Mouse (Mus musculus): ENCODE results near the gene Krt8. TPM values are rescaled to one million over a fixed set of nuclear protein-coding genes. Genes with fewer than 3 reads are reported as not detected.

Krt8 gene
- polyA plus RNA-seq, 1 experiment: 9.3 TPM

- no peak overlapping the region for H3K4me3 ChIP-seq (ENCODE audit: control insufficient read depth, low read depth, low read length)
- H3K36me3 ChIP-seq (ENCODE audit: control insufficient read depth, insufficient read depth, low read length): no peaks in the 10 kb centered on the region
- no peak for TF ChIP-seq POLR2A (IDR thresholded peaks at IDR 0.05; ENCODE audit: control insufficient read depth, low read depth, low read length)
- TF ChIP-seq CTCF (IDR thresholded peaks at IDR 0.05; ENCODE audit: control insufficient read depth, insufficient read depth, insufficient replicate concordance, low read depth, low read length): no peak
- no peak overlapping the region for H3K27ac ChIP-seq (ENCODE audit: control insufficient read depth, insufficient read depth, low read depth, low read length)
- no peaks in the 10 kb centered on the region for H3K27me3 ChIP-seq (ENCODE audit: control insufficient read depth, insufficient read depth, low read length)
- H3K4me1 ChIP-seq (ENCODE audit: control insufficient read depth, insufficient read depth, low read length): peaks cover 18% of the 10 kb centered on the region
Observed at GRCm38 (mm10) chr15:101974083-101974845, 30.0 kb downstream of the Krt8 start.

DNA sequence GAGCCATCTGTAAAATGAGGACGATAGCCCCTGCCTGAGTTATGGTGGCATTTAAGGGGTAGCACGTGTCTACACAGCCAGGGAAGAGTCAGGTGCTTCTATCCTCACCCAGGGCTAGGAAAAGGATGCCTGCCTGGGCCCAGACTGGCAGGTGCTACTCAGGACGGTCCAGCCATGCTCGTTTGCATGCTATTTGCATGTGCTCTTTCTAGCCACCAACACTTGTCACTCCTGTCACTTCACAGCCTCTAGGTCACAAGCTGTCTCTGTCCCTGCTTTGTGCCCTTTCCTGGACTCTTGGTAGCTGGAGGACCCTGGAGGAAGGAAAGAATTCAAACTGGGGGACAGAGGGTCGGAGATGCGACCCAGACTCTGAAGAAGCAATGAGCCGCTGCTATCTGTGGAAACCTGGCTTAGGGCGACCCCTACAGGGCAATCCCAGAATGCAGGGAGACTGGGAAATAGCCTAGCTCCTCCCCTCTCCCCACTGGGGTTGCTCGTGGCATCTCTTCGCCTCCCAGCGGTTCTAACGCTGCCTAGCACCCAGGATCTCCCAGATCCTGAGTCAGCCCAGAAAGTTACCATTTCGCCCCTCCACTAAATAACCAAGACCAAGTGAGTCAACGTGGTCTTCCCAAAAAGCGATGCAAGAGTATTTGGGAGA lies 30.7 kb downstream of the Krt8 start:
- Histone ChIP-seq H3K27me3 (ENCODE audit: control insufficient read depth, insufficient read depth, low read length) (no peaks in the 10 kb centered on the region), H3K4me1 (ENCODE audit: control insufficient read depth, insufficient read depth, low read length) (peaks cover 18% of the 10 kb centered on the region)

DNA sequence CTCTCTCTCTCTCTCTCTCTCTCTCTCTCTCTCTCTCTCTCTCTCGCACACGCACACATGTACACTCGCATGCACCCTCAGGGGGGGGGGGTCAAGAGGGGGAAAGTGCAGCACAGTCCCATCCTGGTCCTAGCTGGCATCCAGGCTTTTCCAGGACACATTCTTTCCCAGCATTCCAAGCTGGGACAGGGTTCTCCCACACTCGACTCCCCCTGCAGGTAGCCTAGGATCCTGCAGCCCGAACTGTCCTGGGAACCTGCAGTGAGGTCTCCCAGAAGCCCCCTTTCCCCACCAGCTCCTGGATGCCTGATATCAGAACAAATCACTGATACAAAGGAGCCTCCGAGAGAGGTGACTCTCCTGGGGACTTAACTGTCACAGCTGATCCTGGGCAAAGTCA lies 33.7 kb downstream of the Krt8 start:
- no peak overlapping the region for H3K27ac ChIP-seq (ENCODE audit: control insufficient read depth, insufficient read depth, low read depth, low read length)
- TF ChIP-seq CTCF (IDR thresholded peaks at IDR 0.05; ENCODE audit: control insufficient read depth, insufficient read depth, insufficient replicate concordance, low read depth, low read length): peak; percentile 74
- TF ChIP-seq POLR2A (IDR thresholded peaks at IDR 0.05; ENCODE audit: control insufficient read depth, low read depth, low read length): no peak
- no peak overlapping the region for H3K4me3 ChIP-seq (ENCODE audit: control insufficient read depth, low read depth, low read length)
- H3K27me3 ChIP-seq (ENCODE audit: control insufficient read depth, insufficient read depth, low read length): no peaks in the 10 kb centered on the region
- H3K36me3 ChIP-seq (ENCODE audit: control insufficient read depth, insufficient read depth, low read length): no peaks in the 10 kb centered on the region
- peaks cover 5% of the 10 kb centered on the region; the same call in 1 of the 2 replicates for H3K4me1 ChIP-seq (ENCODE audit: control insufficient read depth, insufficient read depth, low read length)

More for the DNA sequence above, 30.7 kb downstream of the Krt8 start:
- TF ChIP-seq CTCF (IDR thresholded peaks at IDR 0.05; ENCODE audit: control insufficient read depth, insufficient read depth, insufficient replicate concordance, low read depth, low read length) (peak; percentile 96), POLR2A (IDR thresholded peaks at IDR 0.05; ENCODE audit: control insufficient read depth, low read depth, low read length) (no peak)
- H3K36me3 ChIP-seq (ENCODE audit: control insufficient read depth, insufficient read depth, low read length): no peaks in the 10 kb centered on the region
- no peak overlapping the region for H3K4me3 ChIP-seq (ENCODE audit: control insufficient read depth, low read depth, low read length)
- no peak overlapping the region for H3K27ac ChIP-seq (ENCODE audit: control insufficient read depth, insufficient read depth, low read depth, low read length)

- no peaks in the 10 kb centered on the region for H3K27me3 ChIP-seq (ENCODE audit: control insufficient read depth, insufficient read depth, low read length)
- no peak overlapping the region for H3K27ac ChIP-seq (ENCODE audit: control insufficient read depth, insufficient read depth, low read depth, low read length)
- no peaks in the 10 kb centered on the region for H3K36me3 ChIP-seq (ENCODE audit: control insufficient read depth, insufficient read depth, low read length)
- TF ChIP-seq CTCF (IDR thresholded peaks at IDR 0.05; ENCODE audit: control insufficient read depth, insufficient read depth, insufficient replicate concordance, low read depth, low read length) (no peak), POLR2A (IDR thresholded peaks at IDR 0.05; ENCODE audit: control insufficient read depth, low read depth, low read length) (no peak)
- H3K4me1 ChIP-seq (ENCODE audit: control insufficient read depth, insufficient read depth, low read length): no peaks in the 10 kb centered on the region
- no peak overlapping the region for H3K4me3 ChIP-seq (ENCODE audit: control insufficient read depth, low read depth, low read length)
Observed at GRCm38 (mm10) chr15:101966808-101967207, 37.5 kb downstream of the Krt8 start.

DNA sequence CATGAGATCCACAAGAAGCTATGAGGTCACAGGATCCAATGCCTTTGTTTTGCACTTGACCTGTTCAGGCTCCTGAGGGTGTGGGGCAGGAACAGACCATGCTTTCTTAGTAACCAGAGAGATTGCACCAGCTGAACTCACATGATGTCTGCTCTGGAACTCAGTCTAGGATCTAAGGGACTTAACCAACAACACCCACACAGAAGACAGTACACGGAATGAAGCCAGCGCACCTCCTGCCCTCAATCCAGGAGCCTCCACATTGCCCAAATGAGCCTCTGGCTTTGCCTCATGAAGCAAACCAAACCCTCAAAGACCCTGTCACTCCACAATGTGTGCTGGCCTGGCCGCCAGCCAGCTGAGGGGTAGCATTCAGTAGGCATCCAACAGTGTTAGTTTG lies 45.4 kb downstream of the Krt8 start:
- TF ChIP-seq POLR2A (IDR thresholded peaks at IDR 0.05; ENCODE audit: control insufficient read depth, low read depth, low read length) (no peak), CTCF (IDR thresholded peaks at IDR 0.05; ENCODE audit: control insufficient read depth, insufficient read depth, insufficient replicate concordance, low read depth, low read length) (no peak)
- Histone ChIP-seq H3K27me3 (ENCODE audit: control insufficient read depth, insufficient read depth, low read length) (no peaks in the 10 kb centered on the region), H3K4me1 (ENCODE audit: control insufficient read depth, insufficient read depth, low read length) (no peaks in the 10 kb centered on the region), H3K4me3 (ENCODE audit: control insufficient read depth, low read depth, low read length) (no peak overlapping the region), H3K27ac (ENCODE audit: control insufficient read depth, insufficient read depth, low read depth, low read length) (no peak overlapping the region), H3K36me3 (ENCODE audit: control insufficient read depth, insufficient read depth, low read length) (no peaks in the 10 kb centered on the region)

GRCm38 (mm10) chr15:101954187-101954586 lies 50.1 kb downstream of the Krt8 start, which contains the start of gene Krt78:
Gene Krt78 (minus strand): TSS chr15:101954287.
- Histone ChIP-seq H3K4me1 (ENCODE audit: control insufficient read depth, insufficient read depth, low read length) (no peaks in the 10 kb centered on the region), H3K36me3 (ENCODE audit: control insufficient read depth, insufficient read depth, low read length) (no peaks in the 10 kb centered on the region), H3K27ac (ENCODE audit: control insufficient read depth, insufficient read depth, low read depth, low read length) (no peak within 1 kb of the TSS), H3K27me3 (ENCODE audit: control insufficient read depth, insufficient read depth, low read length) (no peaks in the 10 kb centered on the region), H3K4me3 (ENCODE audit: control insufficient read depth, low read depth, low read length) (no peak within 1 kb of the TSS)
- TF ChIP-seq POLR2A (IDR thresholded peaks at IDR 0.05; ENCODE audit: control insufficient read depth, low read depth, low read length) (no peak), CTCF (IDR thresholded peaks at IDR 0.05; ENCODE audit: control insufficient read depth, insufficient read depth, insufficient replicate concordance, low read depth, low read length) (no peak)

DNA sequence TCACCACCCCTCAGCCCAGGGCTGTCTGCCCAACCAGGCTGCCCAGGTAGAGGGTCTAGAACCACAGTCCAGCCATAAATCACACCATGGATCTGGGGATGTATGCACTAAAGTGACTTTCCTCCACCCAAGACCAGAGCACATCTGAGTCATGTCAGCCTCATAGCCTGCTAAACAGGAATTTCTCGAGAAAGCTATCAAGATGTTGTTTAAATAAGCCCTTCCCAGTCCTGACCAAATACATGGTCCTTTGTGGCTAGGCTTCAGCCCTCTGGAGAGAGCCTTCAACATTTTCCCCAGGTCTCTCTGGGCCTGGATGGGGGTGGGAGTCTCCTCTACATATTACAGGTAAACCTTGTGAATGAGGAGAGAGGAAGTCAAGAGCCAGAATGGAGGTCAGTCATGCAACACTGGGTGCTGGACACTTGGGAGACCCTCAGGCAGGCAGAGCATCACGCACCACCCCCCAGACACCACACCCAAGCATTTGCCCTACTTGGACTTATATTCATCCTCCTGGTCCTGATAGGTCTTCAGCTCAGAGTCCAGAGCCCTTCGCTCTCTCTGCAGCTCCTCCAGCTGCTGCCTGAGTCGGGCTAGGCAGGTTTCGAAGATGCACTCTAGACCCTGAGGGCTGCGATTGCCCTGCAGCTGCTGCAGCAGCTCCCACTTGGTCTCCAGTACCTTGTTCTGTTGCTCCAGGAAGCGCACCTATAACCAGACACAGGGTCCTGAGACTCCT lies 51.4 kb downstream of the Krt8 start:
- no peaks in the 10 kb centered on the region for H3K27me3 ChIP-seq (ENCODE audit: control insufficient read depth, insufficient read depth, low read length)
- H3K36me3 ChIP-seq (ENCODE audit: control insufficient read depth, insufficient read depth, low read length): no peaks in the 10 kb centered on the region
- no peak overlapping the region for H3K4me3 ChIP-seq (ENCODE audit: control insufficient read depth, low read depth, low read length)
- TF ChIP-seq POLR2A (IDR thresholded peaks at IDR 0.05; ENCODE audit: control insufficient read depth, low read depth, low read length) (no peak), CTCF (IDR thresholded peaks at IDR 0.05; ENCODE audit: control insufficient read depth, insufficient read depth, insufficient replicate concordance, low read depth, low read length) (no peak)
- H3K27ac ChIP-seq (ENCODE audit: control insufficient read depth, insufficient read depth, low read depth, low read length): no peak overlapping the region
- H3K4me1 ChIP-seq (ENCODE audit: control insufficient read depth, insufficient read depth, low read length): no peaks in the 10 kb centered on the region

Other genes with a start within 250 kb of the Krt8 start
- not detected in 2 replicates for gene Krt72, start 218.0 kb downstream of the Krt8 start, polyA plus RNA-seq (2012; rRNA removed)
- gene Krt73, start 202.1 kb downstream of the Krt8 start, polyA plus RNA-seq (2012; rRNA removed): 1.4 and 1.6 TPM in 2 replicates
- not detected in 2 replicates for gene Krt2, start 186.3 kb downstream of the Krt8 start, polyA plus RNA-seq (2012; rRNA removed)
- gene Krt1, start 153.7 kb downstream of the Krt8 start, polyA plus RNA-seq (2012; rRNA removed): 0.13 TPM in 1 of 2 replicates, not detected in the other
- 0.57 and 0.88 TPM in 2 replicates for gene Krt77, start 134.8 kb downstream of the Krt8 start, polyA plus RNA-seq (2012; rRNA removed)
- gene Krt76, start 111.6 kb downstream of the Krt8 start, polyA plus RNA-seq (2012; rRNA removed): 0.18 and 0.20 TPM in 2 replicates
- gene Krt4, start 79.7 kb downstream of the Krt8 start, polyA plus RNA-seq (2012; rRNA removed): 0.20 TPM in 1 of 2 replicates, not detected in the other
- 0.40 and 0.61 TPM in 2 replicates for gene Krt79, start 64.2 kb downstream of the Krt8 start, polyA plus RNA-seq (2012; rRNA removed)
- gene Krt78, start 50.2 kb downstream of the Krt8 start, polyA plus RNA-seq (2012; rRNA removed): 0.48 and 0.63 TPM in 2 replicates
- gene Krt18, start 23.7 kb upstream of the Krt8 start, polyA plus RNA-seq (2012; rRNA removed): 0.52 and 5.1 TPM in 2 replicates
- gene Eif4b, start 69.3 kb upstream of the Krt8 start, polyA plus RNA-seq (2012; rRNA removed): 75.6 and 75.9 TPM in 2 replicates
- 6.5 and 6.9 TPM in 2 replicates for gene Tns2, start 95.9 kb upstream of the Krt8 start, polyA plus RNA-seq (2012; rRNA removed)
- 42.1 and 46.6 TPM in 2 replicates for gene Spryd3, start 131.8 kb upstream of the Krt8 start, polyA plus RNA-seq (2012; rRNA removed)
- gene Igfbp6, start 139.9 kb upstream of the Krt8 start, polyA plus RNA-seq (2012; rRNA removed): 25.5 and 27.3 TPM in 2 replicates
- gene Soat2, start 146.0 kb upstream of the Krt8 start, polyA plus RNA-seq (2012; rRNA removed): 0.12 and 0.14 TPM in 2 replicates
- 9.9 and 11.3 TPM in 2 replicates for gene Zfp740, start 198.8 kb upstream of the Krt8 start, polyA plus RNA-seq (2012; rRNA removed)
- gene Csad, start 200.2 kb upstream of the Krt8 start, polyA plus RNA-seq (2012; rRNA removed): 23.1 and 27.3 TPM in 2 replicates
- 0.17 and 0.23 TPM in 2 replicates for gene Itgb7, start 227.5 kb upstream of the Krt8 start, polyA plus RNA-seq (2012; rRNA removed)

Measured in testis, adult 2 months (tissue).